Mouse (Mus musculus): ENCODE measurements around the gene B230307C23Rik.
A peak's percentile ranks its signal among the peaks of the same experiment; 100 is the strongest.

B230307C23Rik gene

GRCm38 (mm10) chr16:97958401-97958973, 38.6 kb upstream of the B230307C23Rik start:
- Histone ChIP-seq H3K4me3 (replicated peaks; ENCODE audit: low read length) (no peak overlapping the region), H3K36me3 (ENCODE audit: insufficient read depth, low read length) (peaks cover 64% of the 10 kb centered on the region), H3K4me1 (replicated peaks; ENCODE audit: low read depth, low read length) (peaks cover 19% of the 10 kb centered on the region), H3K27me3 (ENCODE audit: insufficient read depth, low read length) (no peaks in the 10 kb centered on the region), H3K9me3 (ENCODE audit: low read length) (no peaks in the 10 kb centered on the region)
- TF ChIP-seq CTCF (conservative IDR thresholded peaks at IDR 0.05; ENCODE audit: low read length) (no peak), POU5F1 (IDR thresholded peaks at IDR 0.05; ENCODE audit: borderline replicate concordance, low read length) (no peak), NANOG (IDR thresholded peaks at IDR 0.05; ENCODE audit: borderline replicate concordance, low read length) (no peak)

GRCm38 (mm10) chr16:97960348-97960747, 36.8 kb upstream of the B230307C23Rik start:
- Histone ChIP-seq H3K27me3 (ENCODE audit: insufficient read depth, low read length) (no peaks in the 10 kb centered on the region), H3K36me3 (ENCODE audit: insufficient read depth, low read length) (peaks cover 45% of the 10 kb centered on the region), H3K4me3 (replicated peaks; ENCODE audit: low read length) (no peak overlapping the region), H3K9me3 (ENCODE audit: low read length) (no peaks in the 10 kb centered on the region), H3K4me1 (replicated peaks; ENCODE audit: low read depth, low read length) (peaks cover 26% of the 10 kb centered on the region)
- no peak for TF ChIP-seq NANOG (IDR thresholded peaks at IDR 0.05; ENCODE audit: borderline replicate concordance, low read length)

- H3K27me3 ChIP-seq (ENCODE audit: insufficient read depth, low read length) = no peaks in the 10 kb centered on the region
- H3K4me3 ChIP-seq (replicated peaks; ENCODE audit: low read length) = peak overlapping the region; percentile 91
- TF ChIP-seq POU5F1 (IDR thresholded peaks at IDR 0.05; ENCODE audit: borderline replicate concordance, low read length) = no peak
- TF ChIP-seq NANOG (IDR thresholded peaks at IDR 0.05; ENCODE audit: borderline replicate concordance, low read length) = no peak
- TF ChIP-seq CTCF (conservative IDR thresholded peaks at IDR 0.05; ENCODE audit: low read length) = no peak
- peaks cover 33% of the 10 kb centered on the region for H3K36me3 ChIP-seq (ENCODE audit: insufficient read depth, low read length)
- H3K9me3 ChIP-seq (ENCODE audit: low read length) = no peaks in the 10 kb centered on the region
- H3K4me1 ChIP-seq (replicated peaks; ENCODE audit: low read depth, low read length) = peaks cover 26% of the 10 kb centered on the region
These were observed 35.5 kb upstream of the B230307C23Rik start for GRCm38 (mm10) chr16:97961381-97962150.

- peak within 1 kb of the TSS; percentile 91 for H3K4me3 ChIP-seq (replicated peaks; ENCODE audit: low read length)
- no peaks in the 10 kb centered on the region for H3K9me3 ChIP-seq (ENCODE audit: low read length)
- peaks cover 25% of the 10 kb centered on the region for H3K36me3 ChIP-seq (ENCODE audit: insufficient read depth, low read length)
- TF ChIP-seq NANOG (IDR thresholded peaks at IDR 0.05; ENCODE audit: borderline replicate concordance, low read length) = no peak
- TF ChIP-seq POU5F1 (IDR thresholded peaks at IDR 0.05; ENCODE audit: borderline replicate concordance, low read length) = no peak
- TF ChIP-seq CTCF (conservative IDR thresholded peaks at IDR 0.05; ENCODE audit: low read length) = no peak
- peaks cover 26% of the 10 kb centered on the region for H3K4me1 ChIP-seq (replicated peaks; ENCODE audit: low read depth, low read length)
- H3K27me3 ChIP-seq (ENCODE audit: insufficient read depth, low read length) = no peaks in the 10 kb centered on the region
These were observed 34.8 kb upstream of the B230307C23Rik start, which contains the start of the genes C2cd2 and Zbtb21 for GRCm38 (mm10) chr16:97962151-97962948. TSS of gene C2cd2 (minus strand) at chr16:97962598. TSS of gene Zbtb21 (minus strand) at chr16:97962622.

GRCm38 (mm10) chr16:97963956-97964540, 33.1 kb upstream of the B230307C23Rik start:
- Histone ChIP-seq H3K4me1 (replicated peaks; ENCODE audit: low read depth, low read length) (peaks cover 26% of the 10 kb centered on the region), H3K36me3 (ENCODE audit: insufficient read depth, low read length) (peaks cover 15% of the 10 kb centered on the region), H3K9me3 (ENCODE audit: low read length) (peaks cover 7% of the 10 kb centered on the region; the same call in 1 of the 2 replicates), H3K27me3 (ENCODE audit: insufficient read depth, low read length) (no peaks in the 10 kb centered on the region), H3K4me3 (replicated peaks; ENCODE audit: low read length) (no peak overlapping the region)
- no peak for TF ChIP-seq POU5F1 (IDR thresholded peaks at IDR 0.05; ENCODE audit: borderline replicate concordance, low read length)
- no peak for TF ChIP-seq CTCF (conservative IDR thresholded peaks at IDR 0.05; ENCODE audit: low read length)
- TF ChIP-seq NANOG (IDR thresholded peaks at IDR 0.05; ENCODE audit: borderline replicate concordance, low read length) = no peak

GRCm38 (mm10) chr16:97977277-97977676, 19.8 kb upstream of the B230307C23Rik start:
- H3K36me3 ChIP-seq (ENCODE audit: insufficient read depth, low read length) = no peaks in the 10 kb centered on the region
- no peaks in the 10 kb centered on the region for H3K27me3 ChIP-seq (ENCODE audit: insufficient read depth, low read length)
- no peaks in the 10 kb centered on the region for H3K9me3 ChIP-seq (ENCODE audit: low read length)
- no peak for TF ChIP-seq NANOG (IDR thresholded peaks at IDR 0.05; ENCODE audit: borderline replicate concordance, low read length)
- no peak for TF ChIP-seq CTCF (conservative IDR thresholded peaks at IDR 0.05; ENCODE audit: low read length)
- TF ChIP-seq POU5F1 (IDR thresholded peaks at IDR 0.05; ENCODE audit: borderline replicate concordance, low read length) = no peak
- no peaks in the 10 kb centered on the region for H3K4me1 ChIP-seq (replicated peaks; ENCODE audit: low read depth, low read length)
- H3K4me3 ChIP-seq (replicated peaks; ENCODE audit: low read length) = no peak overlapping the region

GRCm38 (mm10) chr16:97977722-97978121, 19.4 kb upstream of the B230307C23Rik start:
- H3K9me3 ChIP-seq (ENCODE audit: low read length) = no peaks in the 10 kb centered on the region
- no peaks in the 10 kb centered on the region for H3K4me1 ChIP-seq (replicated peaks; ENCODE audit: low read depth, low read length)
- H3K36me3 ChIP-seq (ENCODE audit: insufficient read depth, low read length) = no peaks in the 10 kb centered on the region
- TF ChIP-seq POU5F1 (IDR thresholded peaks at IDR 0.05; ENCODE audit: borderline replicate concordance, low read length) (no peak), CTCF (conservative IDR thresholded peaks at IDR 0.05; ENCODE audit: low read length) (no peak), NANOG (IDR thresholded peaks at IDR 0.05; ENCODE audit: borderline replicate concordance, low read length) (no peak)
- no peak overlapping the region for H3K4me3 ChIP-seq (replicated peaks; ENCODE audit: low read length)
- no peaks in the 10 kb centered on the region for H3K27me3 ChIP-seq (ENCODE audit: insufficient read depth, low read length)

- TF ChIP-seq NANOG (IDR thresholded peaks at IDR 0.05; ENCODE audit: borderline replicate concordance, low read length) (no peak), POU5F1 (IDR thresholded peaks at IDR 0.05; ENCODE audit: borderline replicate concordance, low read length) (no peak)
- Histone ChIP-seq H3K4me3 (replicated peaks; ENCODE audit: low read length) (no peak overlapping the region), H3K27me3 (ENCODE audit: insufficient read depth, low read length) (no peaks in the 10 kb centered on the region), H3K4me1 (replicated peaks; ENCODE audit: low read depth, low read length) (no peaks in the 10 kb centered on the region), H3K36me3 (ENCODE audit: insufficient read depth, low read length) (no peaks in the 10 kb centered on the region), H3K9me3 (ENCODE audit: low read length) (no peaks in the 10 kb centered on the region)
These were observed 15.8 kb upstream of the B230307C23Rik start for GRCm38 (mm10) chr16:97981362-97981761.
